Mouse (Mus musculus) intestine, embryonic 14.5 days (tissue): ENCODE results near the gene Nf2. TPM values are rescaled to one million over a fixed set of nuclear protein-coding genes. Genes with fewer than 3 reads are reported as not detected.

Source experiments
- ATAC-seq: fragments of 200-750 bp; cut with Nextera tagmentation; replicated peaks from 2 replicates; pipeline ENCODE4 v1.8.0; 2017; ENCODE audit warnings: low read depth, moderate number of reproducible peaks, moderate TSS enrichment, moderate library complexity; ENCODE audit not compliant: low FRiP score, low TSS enrichment
- DNase-seq: peaks from one replicate; pipeline ENCODE4 v3.0.0-alpha.2; 2018; ENCODE audit warnings: low spot score
- H3K27ac ChIP-seq: fragments of 300-500 bp; sonication (generic); 2 replicates; pipeline ENCODE4 v1.5.1; 2014; ENCODE audit warnings: low read depth, mild to moderate bottlenecking, control low read depth
- H3K27me3 ChIP-seq: fragments of 300-500 bp; sonication (generic); replicated peaks from 2 replicates; pipeline ENCODE4 v1.6.1; 2014; ENCODE audit warnings: low read length, control low read depth; ENCODE audit not compliant: control insufficient read depth, insufficient read depth
- H3K36me3 ChIP-seq: fragments of 300-500 bp; sonication (generic); 2 replicates; pipeline ENCODE4 v1.6.1; 2014; ENCODE audit warnings: low read length, control low read depth; ENCODE audit not compliant: control insufficient read depth, insufficient read depth
- H3K4me1 ChIP-seq: fragments of 300-500 bp; sonication (generic); replicated peaks from 2 replicates; pipeline ENCODE4 v1.6.1; 2014; ENCODE audit warnings: low read length, control low read depth, mixed read lengths; ENCODE audit not compliant: control insufficient read depth, insufficient read depth
- H3K4me2 ChIP-seq: fragments of 300-500 bp; sonication (generic); 2 replicates; pipeline ENCODE4 v1.6.1; 2014; ENCODE audit warnings: low read length
- H3K4me3 ChIP-seq: fragments of 300-500 bp; sonication (generic); 2 replicates; pipeline ENCODE4 v1.5.1; 2014; ENCODE audit warnings: low read depth, low read length, control low read depth, mixed read lengths
- H3K9ac ChIP-seq: fragments of 300-500 bp; sonication (generic); 2 replicates; pipeline ENCODE4 v1.6.1; 2014; ENCODE audit warnings: mild to moderate bottlenecking, low read length
- H3K9me3 ChIP-seq: fragments of 300-500 bp; sonication (generic); 2 replicates; pipeline ENCODE4 v1.6.1; 2016; ENCODE audit warnings: low read length, control low read depth; ENCODE audit not compliant: control insufficient read depth
- WGBS: fragments of 180-500 bp; shearing (Covaris S2); extraction: QIAGEN DNeasy Blood & Tissue Kit; methylation state at CpG from one replicate; pipeline ENCODE4 v1.1.7; 2014; 5-methylcytosine and 5-hydroxymethylcytosine counted together
- polyA plus RNA-seq: library from polyadenylated mRNA; unstranded; fragments of >200 nt; fragmentation: Nextera tagmentation; extraction: Ambion mirVana; gene quantifications from 2 replicates; pipeline ENCODE4 v1.2.1, GENCODE M21; 2014

Nf2 gene
- polyA plus RNA-seq, 1 experiment from 2014 or later: 42.0 TPM

DNA sequence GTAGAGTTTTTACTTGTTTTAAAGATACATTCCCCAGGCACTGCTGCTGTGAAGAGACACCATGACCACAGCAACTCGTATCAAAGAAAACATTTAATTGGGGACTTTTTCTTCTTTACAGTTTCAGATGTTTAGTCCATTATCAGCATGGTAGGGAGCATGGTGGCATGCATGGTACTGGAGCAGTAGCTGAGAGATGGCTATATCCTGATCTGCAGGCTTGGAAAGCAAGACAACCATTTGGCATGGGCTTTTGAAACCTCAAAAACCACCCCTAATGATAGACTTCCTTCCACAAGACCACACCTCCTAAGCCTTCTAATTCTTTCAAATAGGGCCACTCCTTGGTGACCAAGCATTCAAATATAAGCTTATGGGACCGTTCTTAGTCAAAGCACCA is 1.1 kb upstream of the Nf2 start:
- Histone ChIP-seq H3K4me1 (peaks cover 11% of the 10 kb centered on the region; the same call in 1 of the 2 replicates), H3K36me3 (no peaks in the 10 kb centered on the region), H3K9ac (no peak overlapping the region), H3K27me3 (no peaks in the 10 kb centered on the region), H3K9me3 (no peaks in the 10 kb centered on the region), H3K27ac (no peak overlapping the region), H3K4me2 (peak overlapping the region; percentile 63; the same call in 1 of the 2 replicates), H3K4me3 (0 out of 2 replicates have a peak overlapping the region, but pooled peaks have one; percentile 88)
- DNase-seq: no peak
- WGBS: 94% methylated on average over 2 of the region's 2 CpGs
- ATAC-seq: no peak

- no peaks in the 10 kb centered on the region for H3K27me3 ChIP-seq
- peak overlapping the region; percentile 66 for H3K27ac ChIP-seq
- DNase-seq (peak; percentile 79), ATAC-seq (peak; percentile 59)
- peak overlapping the region; percentile 88 for H3K4me3 ChIP-seq
- H3K9ac ChIP-seq: peak overlapping the region; percentile 81
- H3K4me2 ChIP-seq: peak overlapping the region; percentile 66
- H3K4me1 ChIP-seq: peaks cover 11% of the 10 kb centered on the region; the same call in 1 of the 2 replicates
- H3K36me3 ChIP-seq: no peaks in the 10 kb centered on the region
- under 1% methylated on average over 50 of the region's 50 CpGs for WGBS
- H3K9me3 ChIP-seq: no peaks in the 10 kb centered on the region
Measured at GRCm38 (mm10) chr11:4848483-4849248, 670 bp downstream of the Nf2 start.

DNA sequence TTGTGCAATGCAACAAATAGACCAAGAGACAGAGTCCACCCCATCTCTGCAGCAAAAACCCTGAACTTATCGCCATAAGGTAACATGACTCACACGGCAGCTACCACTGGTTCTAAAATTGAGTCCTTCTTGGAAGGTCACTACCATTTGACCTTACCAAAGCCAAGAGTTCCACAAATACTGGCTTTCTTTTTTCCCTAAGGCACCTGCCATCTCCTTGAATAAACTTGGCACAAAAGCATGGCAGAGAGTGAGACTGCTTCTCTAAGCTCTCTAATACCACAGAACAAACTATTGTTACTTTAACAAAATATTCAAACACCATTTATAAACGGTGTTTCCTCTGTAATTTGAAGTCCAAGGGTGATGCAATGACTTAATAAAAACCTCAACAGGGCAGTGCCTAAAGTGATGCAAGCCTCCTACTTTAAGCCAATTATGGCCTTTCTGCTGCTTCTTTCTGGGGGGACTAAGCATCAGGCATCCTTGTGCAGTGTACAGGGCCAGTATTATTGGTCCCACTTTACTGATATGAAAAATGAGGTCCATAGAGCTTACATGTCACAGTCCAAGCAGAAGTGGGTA is 8.3 kb downstream of the Nf2 start:
- no peak overlapping the region for H3K4me3 ChIP-seq
- ATAC-seq (no peak), DNase-seq (no peak)
- H3K27ac ChIP-seq: no peak overlapping the region
- H3K4me2 ChIP-seq: no peak overlapping the region
- H3K9ac ChIP-seq: no peak overlapping the region
- no peaks in the 10 kb centered on the region for H3K9me3 ChIP-seq
- no peaks in the 10 kb centered on the region for H3K36me3 ChIP-seq
- H3K4me1 ChIP-seq: no peaks in the 10 kb centered on the region
- 84% methylated on average over 3 of the region's 3 CpGs for WGBS
- H3K27me3 ChIP-seq: no peaks in the 10 kb centered on the region

GRCm38 (mm10) chr11:4838235-4838634 is 11.1 kb downstream of the Nf2 start:
- Histone ChIP-seq H3K9me3 (no peaks in the 10 kb centered on the region), H3K4me1 (no peaks in the 10 kb centered on the region), H3K27me3 (no peaks in the 10 kb centered on the region), H3K9ac (no peak overlapping the region), H3K27ac (no peak overlapping the region), H3K4me2 (no peak overlapping the region), H3K36me3 (no peaks in the 10 kb centered on the region), H3K4me3 (no peak overlapping the region)
- DNase-seq: no peak
- ATAC-seq: no peak
- WGBS: 93% methylated on average over 1 of the region's 1 CpGs

DNA sequence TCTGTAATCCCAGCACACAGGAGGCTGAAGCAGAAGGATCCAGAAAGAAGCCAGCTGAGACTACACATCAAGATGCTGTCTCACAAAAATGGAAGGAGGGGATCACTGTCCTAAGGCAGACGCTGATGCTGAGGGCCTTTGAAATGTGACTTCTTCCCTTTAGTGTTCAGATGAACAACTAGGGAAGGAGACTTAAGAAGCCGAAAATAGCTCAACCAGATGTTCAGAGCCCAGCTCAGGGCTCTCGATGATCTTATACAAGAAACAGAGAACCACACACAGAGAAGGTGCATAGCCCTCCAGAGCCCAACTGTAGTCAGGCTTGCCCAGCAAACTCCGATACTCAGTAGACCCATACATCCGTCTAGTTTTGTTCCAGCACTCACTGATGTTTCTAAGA is 12.0 kb downstream of the Nf2 start:
- ATAC-seq (no peak), DNase-seq (no peak)
- Histone ChIP-seq H3K9ac (no peak overlapping the region), H3K36me3 (no peaks in the 10 kb centered on the region), H3K4me3 (no peak overlapping the region), H3K9me3 (no peaks in the 10 kb centered on the region), H3K4me1 (no peaks in the 10 kb centered on the region), H3K4me2 (no peak overlapping the region), H3K27ac (no peak overlapping the region), H3K27me3 (no peaks in the 10 kb centered on the region)
- 72% methylated on average over 5 of the region's 5 CpGs for WGBS

DNA sequence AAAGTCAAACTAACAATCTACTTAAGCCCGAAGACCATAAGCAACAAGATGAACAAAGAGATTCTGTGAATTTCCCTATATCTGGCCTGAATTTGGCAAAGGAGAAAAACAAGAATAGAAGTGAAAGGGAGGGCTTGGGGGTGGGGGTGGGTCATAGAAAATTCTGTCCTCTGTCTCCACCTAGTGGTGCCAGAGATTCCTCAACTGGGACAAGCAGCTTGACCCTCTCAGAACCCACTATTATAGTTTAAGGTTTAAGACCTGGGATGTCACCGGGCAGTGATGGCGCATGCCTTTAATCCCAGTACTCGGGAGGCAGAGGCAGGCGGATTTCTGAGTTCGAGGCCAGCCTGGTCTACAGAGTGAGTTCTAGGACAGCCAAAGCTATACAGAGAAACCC is 12.6 kb downstream of the Nf2 start:
- H3K4me3 ChIP-seq: no peak overlapping the region
- WGBS: 58% methylated on average over 6 of the region's 6 CpGs
- H3K4me1 ChIP-seq: no peaks in the 10 kb centered on the region
- H3K4me2 ChIP-seq: no peak overlapping the region
- no peaks in the 10 kb centered on the region for H3K27me3 ChIP-seq
- DNase-seq (peak; percentile 69), ATAC-seq (no peak)
- H3K9ac ChIP-seq: no peak overlapping the region
- no peaks in the 10 kb centered on the region for H3K36me3 ChIP-seq
- H3K9me3 ChIP-seq: no peaks in the 10 kb centered on the region
- no peak overlapping the region for H3K27ac ChIP-seq

GRCm38 (mm10) chr11:4835436-4835835 is 13.9 kb downstream of the Nf2 start:
- Histone ChIP-seq H3K27me3 (no peaks in the 10 kb centered on the region), H3K9ac (no peak overlapping the region), H3K4me2 (no peak overlapping the region), H3K4me3 (no peak overlapping the region), H3K36me3 (no peaks in the 10 kb centered on the region), H3K27ac (no peak overlapping the region), H3K9me3 (no peaks in the 10 kb centered on the region), H3K4me1 (no peaks in the 10 kb centered on the region)
- DNase-seq (no peak), ATAC-seq (no peak)
- WGBS: 77% methylated on average over 6 of the region's 6 CpGs

- H3K9ac ChIP-seq: no peak overlapping the region
- no peak overlapping the region for H3K4me2 ChIP-seq
- ATAC-seq (no peak), DNase-seq (no peak)
- no peak overlapping the region for H3K27ac ChIP-seq
- H3K27me3 ChIP-seq: no peaks in the 10 kb centered on the region
- H3K9me3 ChIP-seq: no peaks in the 10 kb centered on the region
- H3K36me3 ChIP-seq: no peaks in the 10 kb centered on the region
- H3K4me1 ChIP-seq: no peaks in the 10 kb centered on the region
- whole genome bisulfite sequencing: 60% methylated on average over 3 of the region's 3 CpGs
- no peak overlapping the region for H3K4me3 ChIP-seq
Measured at GRCm38 (mm10) chr11:4833295-4833939, 15.9 kb downstream of the Nf2 start.
